Mouse (Mus musculus): ENCODE data around the gene H2al1c.
"Not testable (repeated sequence)": the region's sequence is repeated elsewhere in the genome, so short reads cannot be mapped to it uniquely, and the experiment has no call there.

Gene H2al1c

DNA sequence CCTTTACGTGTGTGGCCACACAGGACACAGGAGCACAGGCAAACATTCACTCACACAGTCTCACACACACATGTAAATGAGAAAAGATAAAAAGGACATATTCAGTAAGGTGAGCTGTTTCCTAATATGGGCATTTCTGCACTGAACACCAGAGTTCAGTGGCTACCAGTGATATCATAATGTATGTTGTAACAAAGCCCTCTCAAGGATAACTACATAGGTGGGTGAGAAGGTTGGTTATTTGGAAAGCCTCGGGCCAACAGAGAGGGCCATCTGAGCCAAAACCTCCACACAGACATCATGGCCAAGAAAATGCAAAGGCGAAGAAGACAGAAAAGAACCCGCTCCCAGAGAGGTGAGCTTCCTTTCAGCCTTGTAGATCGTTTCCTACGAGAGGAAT lies at the start of gene H2al1c:
Gene H2al1c (plus strand): TSS at position 301 of the 400 bp plus-strand sequence.
- DNase-seq = not testable (repeated sequence)

- DNase-seq = no peak
These were observed 40.5 kb upstream of the H2al1c start for GRCm38 (mm10) chrX:11264918-11265317.

DNA sequence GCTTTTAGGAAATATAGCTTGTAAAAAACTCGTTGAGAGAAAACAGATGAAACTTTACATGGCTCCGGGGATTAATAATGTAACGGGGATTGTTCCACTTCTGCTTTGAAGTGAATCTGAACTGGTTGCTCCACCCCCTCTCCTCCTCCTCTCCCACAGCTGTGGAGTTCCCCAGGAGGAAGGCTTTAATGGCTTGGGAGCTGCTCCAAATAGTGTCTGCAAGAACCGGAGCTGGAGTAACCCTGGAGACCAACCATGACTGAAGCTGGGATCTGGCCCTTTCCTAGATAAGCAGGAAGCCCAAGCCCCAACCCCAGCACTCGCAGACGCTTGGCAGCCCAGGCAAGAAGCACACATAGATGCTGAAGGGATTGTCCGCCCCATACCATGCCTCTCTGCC lies 37.7 kb upstream of the H2al1c start:
- no peak for DNase-seq

DNA sequence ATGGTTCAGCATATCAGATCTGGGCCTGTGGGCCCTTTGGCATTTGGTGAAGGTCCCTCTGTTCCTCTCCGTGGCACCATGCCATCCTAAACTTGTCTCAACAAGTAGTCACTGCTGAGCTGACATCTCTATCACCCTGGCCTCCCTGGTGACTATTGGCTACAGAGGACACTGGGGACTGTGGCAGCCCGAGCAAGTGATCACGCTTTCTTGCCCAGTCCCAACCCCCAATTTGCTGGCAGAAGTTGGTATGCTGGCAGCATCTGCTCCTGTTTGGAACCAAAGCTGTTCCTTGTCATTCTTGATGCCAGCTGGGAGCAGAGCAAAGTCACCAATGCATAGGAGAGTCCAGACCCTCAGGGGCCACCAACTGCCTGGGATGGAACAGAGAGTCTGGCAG lies 36.4 kb upstream of the H2al1c start:
- no peak for DNase-seq

DNA sequence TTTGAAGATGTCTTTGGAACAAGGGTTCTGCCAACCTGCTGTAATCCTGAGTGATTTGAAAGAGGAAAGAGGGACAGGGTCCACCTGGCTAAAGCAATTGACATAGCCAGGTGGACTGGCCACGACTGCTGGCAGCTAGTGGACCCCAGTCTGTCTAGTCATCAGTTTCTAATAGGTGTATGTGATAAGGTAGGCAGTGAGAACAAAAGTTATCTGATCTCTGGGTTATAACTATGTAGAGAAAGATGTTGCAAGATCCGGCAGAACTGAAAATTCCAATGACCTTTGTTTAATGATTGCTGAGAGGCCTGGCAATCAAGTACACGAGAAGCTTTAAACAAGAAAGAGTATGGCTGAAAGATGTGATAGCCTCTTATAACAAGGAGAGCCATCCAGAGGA lies 32.3 kb upstream of the H2al1c start:
- no peak for DNase-seq

DNA sequence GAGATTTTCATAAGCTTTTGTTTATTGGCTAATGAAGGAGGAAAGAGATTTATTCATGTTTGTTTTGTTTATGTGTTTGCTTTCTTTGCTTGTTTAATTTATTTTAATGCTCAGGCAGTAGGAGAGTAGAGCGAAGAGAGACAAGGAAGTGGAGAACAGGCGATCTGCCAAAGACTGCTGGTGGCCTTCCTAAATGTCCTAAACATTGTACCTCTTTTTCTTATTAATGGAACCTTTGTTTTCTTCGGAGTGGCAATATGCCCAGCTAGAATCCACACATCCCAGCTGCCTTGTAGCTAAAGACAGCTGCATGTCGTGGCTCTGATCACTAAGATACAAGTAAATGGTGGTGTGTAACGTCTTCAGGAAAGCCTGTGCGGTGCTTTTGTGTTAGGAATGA lies 28.4 kb upstream of the H2al1c start:
- no peak for DNase-seq

GRCm38 (mm10) chrX:11280741-11281140 lies 24.7 kb upstream of the H2al1c start:
- no peak for DNase-seq

- no peak for DNase-seq
These were observed 17.1 kb upstream of the H2al1c start for GRCm38 (mm10) chrX:11288306-11288882.

DNA sequence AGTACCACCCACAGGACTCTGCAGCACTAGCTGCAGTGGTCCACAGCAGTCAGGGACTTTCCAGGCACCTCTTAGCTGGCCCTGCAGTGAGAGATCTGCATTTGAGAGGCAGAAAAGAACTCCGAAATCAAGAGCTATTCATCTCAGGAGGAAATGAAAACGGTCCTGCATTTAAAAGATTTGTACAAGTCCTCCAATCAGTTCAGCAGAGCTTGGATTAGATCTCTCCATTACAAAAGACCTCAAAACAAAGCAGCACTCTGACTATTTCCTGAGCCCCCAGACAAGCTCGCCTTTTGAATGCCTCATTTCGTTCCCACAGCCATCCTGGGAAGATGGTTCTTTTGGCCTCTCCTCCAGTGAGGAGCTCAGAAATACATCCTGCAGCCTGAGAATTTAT lies 16.2 kb upstream of the H2al1c start:
- DNase-seq = no peak

DNA sequence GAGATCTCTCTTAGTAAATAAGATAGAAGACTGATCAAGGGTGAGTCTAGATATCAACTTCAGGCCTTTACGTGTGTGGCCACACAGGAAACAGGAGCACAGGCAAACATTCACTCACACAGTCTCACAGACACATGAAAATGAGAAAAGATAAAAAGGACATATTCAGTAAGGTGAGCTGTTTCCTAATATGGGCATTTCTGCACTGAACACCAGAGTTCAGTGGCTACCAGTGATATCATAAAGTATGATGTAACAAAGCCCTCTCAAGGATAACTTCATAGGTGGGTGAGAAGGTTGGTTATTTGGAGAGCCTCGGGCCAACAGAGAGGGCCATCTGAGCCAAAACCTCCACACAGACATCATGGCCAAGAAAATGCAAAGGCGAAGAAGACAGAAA lies 6.5 kb upstream of the H2al1c start, which contains the start of gene H2al1a:
Gene H2al1a (plus strand): TSS at position 301 of the 400 bp plus-strand sequence.
- DNase-seq = not testable (repeated sequence)

DNA sequence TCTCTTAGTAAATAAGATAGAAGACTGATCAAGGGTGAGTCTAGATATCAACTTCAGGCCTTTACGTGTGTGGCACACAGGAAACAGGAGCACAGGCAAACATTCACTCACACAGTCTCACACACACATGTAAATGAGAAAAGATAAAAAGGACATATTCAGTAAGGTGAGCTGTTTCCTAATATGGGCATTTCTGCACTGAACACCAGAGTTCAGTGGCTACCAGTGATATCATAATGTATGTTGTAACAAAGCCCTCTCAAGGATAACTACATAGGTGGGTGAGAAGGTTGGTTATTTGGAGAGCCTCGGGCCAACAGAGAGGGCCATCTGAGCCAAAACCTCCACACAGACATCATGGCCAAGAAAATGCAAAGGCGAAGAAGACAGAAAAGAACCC lies 3.3 kb upstream of the H2al1c start, which contains the start of gene H2al1b:
Gene H2al1b (plus strand): TSS at position 301 of the 400 bp plus-strand sequence.
- not testable (repeated sequence) for DNase-seq

- DNase-seq = not testable (repeated sequence)
These were observed 3.1 kb downstream of the H2al1c start, which contains the start of gene H2al1d for GRCm38 (mm10) chrX:11308524-11308923. H2al1d (plus strand) TSS chrX:11308824.

GRCm38 (mm10) chrX:11311634-11312033 lies 6.2 kb downstream of the H2al1c start, which contains the start of gene H2al1e:
H2al1e (plus strand) TSS chrX:11311934.
- DNase-seq = not testable (repeated sequence)

DNA sequence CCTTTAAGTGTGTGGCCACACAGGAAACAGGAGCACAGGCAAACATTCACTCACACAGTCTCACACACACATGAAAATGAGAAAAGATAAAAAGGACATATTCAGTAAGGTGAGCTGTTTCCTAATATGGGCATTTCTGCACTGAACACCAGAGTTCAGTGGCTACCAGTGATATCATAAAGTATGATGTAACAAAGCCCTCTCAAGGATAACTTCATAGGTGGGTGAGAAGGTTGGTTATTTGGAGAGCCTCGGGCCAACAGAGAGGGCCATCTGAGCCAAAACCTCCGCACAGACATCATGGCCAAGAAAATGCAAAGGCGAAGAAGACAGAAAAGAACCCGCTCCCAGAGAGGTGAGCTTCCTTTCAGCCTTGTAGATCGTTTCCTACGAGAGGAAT lies 9.4 kb downstream of the H2al1c start, which contains the start of gene H2al1f:
Gene H2al1f (plus strand): TSS at position 301 of the 400 bp plus-strand sequence.
- DNase-seq = not testable (repeated sequence)

GRCm38 (mm10) chrX:11317956-11318355 lies 12.5 kb downstream of the H2al1c start, which contains the start of gene H2al1g:
H2al1g (plus strand) TSS chrX:11318256.
- not testable (repeated sequence) for DNase-seq

DNA sequence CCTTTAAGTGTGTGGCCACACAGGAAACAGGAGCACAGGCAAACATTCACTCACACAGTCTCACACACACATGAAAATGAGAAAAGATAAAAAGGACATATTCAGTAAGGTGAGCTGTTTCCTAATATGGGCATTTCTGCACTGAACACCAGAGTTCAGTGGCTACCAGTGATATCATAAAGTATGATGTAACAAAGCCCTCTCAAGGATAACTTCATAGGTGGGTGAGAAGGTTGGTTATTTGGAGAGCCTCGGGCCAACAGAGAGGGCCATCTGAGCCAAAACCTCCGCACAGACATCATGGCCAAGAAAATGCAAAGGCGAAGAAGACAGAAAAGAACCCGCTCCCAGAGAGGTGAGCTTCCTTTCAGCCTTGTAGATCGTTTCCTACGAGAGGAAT lies 15.7 kb downstream of the H2al1c start, which contains the start of gene H2al1h:
Gene H2al1h (plus strand): TSS at position 301 of the 400 bp plus-strand sequence.
- DNase-seq = not testable (repeated sequence)

DNA sequence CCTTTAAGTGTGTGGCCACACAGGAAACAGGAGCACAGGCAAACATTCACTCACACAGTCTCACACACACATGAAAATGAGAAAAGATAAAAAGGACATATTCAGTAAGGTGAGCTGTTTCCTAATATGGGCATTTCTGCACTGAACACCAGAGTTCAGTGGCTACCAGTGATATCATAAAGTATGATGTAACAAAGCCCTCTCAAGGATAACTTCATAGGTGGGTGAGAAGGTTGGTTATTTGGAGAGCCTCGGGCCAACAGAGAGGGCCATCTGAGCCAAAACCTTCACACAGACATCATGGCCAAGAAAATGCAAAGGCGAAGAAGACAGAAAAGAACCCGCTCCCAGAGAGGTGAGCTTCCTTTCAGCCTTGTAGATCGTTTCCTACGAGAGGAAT lies 18.9 kb downstream of the H2al1c start, which contains the start of gene H2al1i:
Gene H2al1i (plus strand): TSS at position 301 of the 400 bp plus-strand sequence.
- DNase-seq = not testable (repeated sequence)

GRCm38 (mm10) chrX:11327522-11327921 lies 22.1 kb downstream of the H2al1c start, which contains the start of gene H2al1j:
H2al1j (plus strand) TSS chrX:11327822.
- DNase-seq = not testable (repeated sequence)

GRCm38 (mm10) chrX:11345762-11346161 lies 40.3 kb downstream of the H2al1c start:
- DNase-seq = no peak

- DNase-seq = no peak
These were observed 41.3 kb downstream of the H2al1c start for GRCm38 (mm10) chrX:11346756-11347155.

All from B cell, adult 2 months (primary cell).